Mouse (Mus musculus) neural tube, embryonic 12.5 days (tissue): ENCODE measurements at regions not wholly inside any gene's neighbourhood (a gene's known extent, or its start where the extent isn't known, plus 50 kb on each side); places are given as distances from the start of the nearest gene placed in this dataset.

Source experiments
- ATAC-seq: fragments of 200-750 bp; cut with Nextera tagmentation; 2 replicates; pipeline ENCODE4 v1.8.0; 2017; ENCODE audit warnings: low read depth, mild to moderate bottlenecking, moderate TSS enrichment, moderate library complexity; ENCODE audit not compliant: low FRiP score
- H3K27ac ChIP-seq: fragments of 300-500 bp; sonication (generic); 2 replicates; pipeline ENCODE4 v1.5.1; 2016
- H3K27me3 ChIP-seq: fragments of 300-500 bp; sonication (generic); replicated peaks from 2 replicates; pipeline ENCODE4 v1.6.1; 2016; ENCODE audit warnings: mild to moderate bottlenecking
- H3K36me3 ChIP-seq: fragments of 300-500 bp; sonication (generic); 2 replicates; pipeline ENCODE4 v1.6.1; 2016; ENCODE audit warnings: mild to moderate bottlenecking
- H3K4me1 ChIP-seq: fragments of 300-500 bp; sonication (generic); 2 replicates; pipeline ENCODE4 v1.6.1; 2016
- H3K4me2 ChIP-seq: fragments of 300-500 bp; sonication (generic); replicated peaks from 2 replicates; pipeline ENCODE4 v1.6.1; 2016; ENCODE audit warnings: mild to moderate bottlenecking
- H3K4me3 ChIP-seq: fragments of 300-500 bp; sonication (generic); 2 replicates; pipeline ENCODE4 v1.5.1; 2016
- H3K9ac ChIP-seq: fragments of 300-500 bp; sonication (generic); 2 replicates; pipeline ENCODE4 v1.6.1; 2016; ENCODE audit warnings: mild to moderate bottlenecking
- H3K9me3 ChIP-seq: fragments of 300-500 bp; sonication (generic); 2 replicates; pipeline ENCODE4 v1.6.1; 2016; ENCODE audit warnings: mild to moderate bottlenecking
- WGBS: fragments of 180-500 bp; shearing (Covaris S2); methylation state at CpG from one replicate; pipeline ENCODE4 v1.1.7; 2016; 5-methylcytosine and 5-hydroxymethylcytosine counted together

DNA sequence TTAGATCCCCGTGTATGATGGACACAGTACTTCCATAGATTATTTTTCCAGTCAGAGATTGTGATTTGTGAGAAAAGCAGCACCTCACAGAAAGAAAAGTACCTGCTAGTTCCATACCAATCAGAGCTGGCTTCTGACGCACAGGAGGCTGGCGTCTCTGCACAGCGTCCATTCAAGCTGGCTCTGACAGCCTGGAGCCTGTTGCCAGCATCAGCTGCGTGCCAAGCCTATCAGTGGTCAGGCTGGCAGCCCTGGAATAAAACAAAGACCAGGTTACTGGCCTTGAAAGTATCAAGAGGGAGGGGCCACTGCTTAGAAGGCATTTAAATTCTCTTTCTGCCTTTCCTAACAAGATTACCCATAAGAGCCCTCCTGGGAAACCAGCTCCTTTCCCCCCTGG lies 239.3 kb downstream of the Efnb2 start:
- 88% methylated on average over 5 of the region's 5 CpGs for WGBS
- H3K27ac ChIP-seq: no peak overlapping the region
- no peak overlapping the region for H3K9ac ChIP-seq

DNA sequence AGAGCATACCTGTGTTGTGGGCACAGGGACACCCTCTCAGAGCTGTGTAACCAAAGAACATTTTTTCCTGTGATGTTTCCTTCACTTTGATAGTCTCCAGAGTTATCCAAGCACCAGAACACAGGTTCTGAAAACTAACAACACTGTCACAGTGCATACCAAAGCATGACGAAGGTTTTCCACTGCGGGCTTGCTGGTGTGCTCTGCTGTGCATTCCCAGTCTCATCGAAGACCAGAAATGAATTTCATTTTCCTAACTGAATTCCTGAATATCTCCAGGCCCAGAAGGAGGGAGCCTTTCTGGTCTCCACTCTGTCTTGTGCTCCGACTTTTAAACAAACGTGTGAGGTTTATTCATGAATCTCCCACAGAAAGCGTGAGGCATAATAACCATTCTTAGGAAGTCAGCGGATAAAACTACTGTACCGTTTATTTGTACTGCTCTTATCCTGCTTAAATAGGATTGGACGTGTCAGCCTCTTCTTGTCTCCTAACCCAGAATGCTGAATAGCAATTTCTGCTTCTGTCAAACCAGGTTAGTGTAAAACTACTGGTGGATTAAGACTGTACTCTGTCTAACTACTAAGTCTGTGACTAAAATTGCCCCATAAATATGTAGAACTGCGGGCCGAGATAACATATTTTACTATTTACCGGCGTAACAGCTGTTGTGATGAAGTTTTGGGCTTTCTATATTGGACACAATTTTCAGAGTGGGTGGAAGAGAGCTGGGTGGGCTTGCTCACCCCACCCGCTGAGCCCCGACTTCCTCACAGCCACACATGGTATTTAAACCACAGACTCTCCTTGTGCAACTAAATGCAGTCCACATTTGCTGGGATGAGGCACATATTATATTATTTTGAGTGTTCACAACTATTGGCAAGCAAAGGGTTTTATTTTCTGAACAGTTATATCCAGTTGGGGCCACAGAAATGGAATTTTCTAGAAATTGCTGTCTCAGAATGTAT lies 241.4 kb downstream of the Efnb2 start:
- Histone ChIP-seq H3K9me3 (no peaks in the 10 kb centered on the region), H3K4me2 (no peak overlapping the region), H3K9ac (no peak overlapping the region), H3K27me3 (no peaks in the 10 kb centered on the region), H3K36me3 (no peaks in the 10 kb centered on the region), H3K4me3 (no peak overlapping the region), H3K4me1 (no peaks in the 10 kb centered on the region), H3K27ac (no peak overlapping the region)
- no peak for ATAC-seq
- 85% methylated on average over 15 of the region's 15 CpGs for WGBS

More for the DNA sequence above, 239.3 kb downstream of the Efnb2 start:
- no peak overlapping the region for H3K4me2 ChIP-seq
- no peak for ATAC-seq
- no peaks in the 10 kb centered on the region for H3K4me1 ChIP-seq
- H3K9me3 ChIP-seq: no peaks in the 10 kb centered on the region
- H3K36me3 ChIP-seq: no peaks in the 10 kb centered on the region
- no peak overlapping the region for H3K4me3 ChIP-seq
- H3K27me3 ChIP-seq: no peaks in the 10 kb centered on the region

DNA sequence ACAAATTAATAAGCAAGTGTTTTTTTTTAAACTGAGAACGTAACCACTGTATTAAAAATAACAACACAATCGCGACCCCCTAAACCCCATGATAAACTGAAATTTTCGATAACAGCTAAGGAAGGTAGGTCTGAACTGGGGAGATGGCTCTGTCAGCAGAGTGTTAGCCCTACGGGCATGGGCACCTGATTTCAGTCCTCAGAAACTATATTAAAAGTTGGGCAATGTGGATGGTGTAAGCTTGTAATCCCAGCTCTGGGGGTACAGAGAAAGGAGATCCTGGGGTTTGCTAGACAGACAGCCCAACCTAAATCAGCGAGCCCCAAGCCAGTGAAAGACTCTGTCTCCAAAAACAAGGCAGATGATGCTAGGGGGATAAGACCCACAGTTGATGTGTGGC lies 242.1 kb downstream of the Efnb2 start:
- WGBS: 95% methylated on average over 6 of the region's 6 CpGs
- H3K4me1 ChIP-seq: no peaks in the 10 kb centered on the region

DNA sequence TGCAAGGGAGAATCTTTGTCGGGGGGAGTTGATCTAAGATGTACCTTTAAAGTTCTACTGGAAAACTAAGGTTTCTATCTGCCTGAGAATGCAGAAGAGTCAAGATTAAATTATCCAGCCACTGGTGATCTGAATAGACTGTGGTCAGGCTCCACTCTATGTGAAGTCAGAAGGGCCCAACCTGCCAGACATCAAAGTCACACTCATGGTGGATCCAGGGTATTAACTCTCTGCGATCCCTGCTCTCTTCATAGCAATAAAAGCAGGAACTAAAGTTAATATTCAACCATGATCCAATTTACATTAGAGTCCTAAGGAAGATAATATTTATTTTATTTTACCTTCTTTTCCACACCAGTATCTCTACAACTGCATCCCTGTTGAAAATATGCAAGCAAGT lies 242.5 kb downstream of the Efnb2 start:
- WGBS: 90% methylated on average over 2 of the region's 2 CpGs
- Histone ChIP-seq H3K36me3 (no peaks in the 10 kb centered on the region), H3K27ac (no peak overlapping the region)

More for the DNA sequence above, 242.1 kb downstream of the Efnb2 start:
- H3K9ac ChIP-seq: no peak overlapping the region
- H3K9me3 ChIP-seq: no peaks in the 10 kb centered on the region
- no peak overlapping the region for H3K27ac ChIP-seq
- no peak overlapping the region for H3K4me3 ChIP-seq
- H3K27me3 ChIP-seq: no peaks in the 10 kb centered on the region
- no peak overlapping the region for H3K4me2 ChIP-seq
- no peaks in the 10 kb centered on the region for H3K36me3 ChIP-seq
- no peak for ATAC-seq

DNA sequence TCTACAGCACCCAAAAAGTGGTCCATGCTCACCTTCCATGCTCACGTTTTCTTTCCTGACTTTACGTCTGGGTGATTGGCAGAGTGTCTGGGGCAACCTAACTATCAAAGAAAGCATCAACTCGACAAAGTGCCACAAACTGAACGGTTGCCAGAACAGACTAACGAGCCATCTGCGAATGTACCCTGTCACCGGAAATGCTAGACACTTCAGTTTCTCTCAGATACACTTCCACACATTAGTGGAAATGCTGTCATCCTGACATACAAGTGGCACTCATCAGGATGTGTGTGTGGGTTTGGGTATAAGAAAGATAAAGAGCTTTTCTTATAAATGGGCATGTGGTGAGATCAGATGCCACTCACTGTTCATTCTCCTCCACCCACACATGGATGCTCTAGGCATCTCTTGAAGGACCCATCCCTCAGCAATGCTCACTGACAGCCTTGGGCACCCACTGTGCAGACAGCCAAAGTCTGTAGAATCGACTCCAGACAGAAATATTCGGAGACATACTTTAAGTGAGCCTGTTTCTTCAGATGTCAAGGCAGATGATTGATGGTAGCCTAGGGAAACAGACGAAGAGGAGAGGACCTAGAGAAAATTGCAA lies 244.8 kb downstream of the Efnb2 start:
- H3K4me2 ChIP-seq: no peak overlapping the region
- WGBS: 81% methylated on average over 10 of the region's 10 CpGs
- no peaks in the 10 kb centered on the region for H3K9me3 ChIP-seq
- H3K9ac ChIP-seq: no peak overlapping the region
- H3K4me3 ChIP-seq: no peak overlapping the region
- H3K36me3 ChIP-seq: no peaks in the 10 kb centered on the region
- H3K27me3 ChIP-seq: no peaks in the 10 kb centered on the region
- ATAC-seq: no peak
- no peak overlapping the region for H3K27ac ChIP-seq
- no peaks in the 10 kb centered on the region for H3K4me1 ChIP-seq

More for the DNA sequence above, 242.5 kb downstream of the Efnb2 start:
- no peaks in the 10 kb centered on the region for H3K9me3 ChIP-seq
- H3K4me1 ChIP-seq: no peaks in the 10 kb centered on the region
- no peaks in the 10 kb centered on the region for H3K27me3 ChIP-seq
- H3K4me2 ChIP-seq: no peak overlapping the region
- H3K9ac ChIP-seq: no peak overlapping the region
- no peak overlapping the region for H3K4me3 ChIP-seq
- ATAC-seq: no peak

DNA sequence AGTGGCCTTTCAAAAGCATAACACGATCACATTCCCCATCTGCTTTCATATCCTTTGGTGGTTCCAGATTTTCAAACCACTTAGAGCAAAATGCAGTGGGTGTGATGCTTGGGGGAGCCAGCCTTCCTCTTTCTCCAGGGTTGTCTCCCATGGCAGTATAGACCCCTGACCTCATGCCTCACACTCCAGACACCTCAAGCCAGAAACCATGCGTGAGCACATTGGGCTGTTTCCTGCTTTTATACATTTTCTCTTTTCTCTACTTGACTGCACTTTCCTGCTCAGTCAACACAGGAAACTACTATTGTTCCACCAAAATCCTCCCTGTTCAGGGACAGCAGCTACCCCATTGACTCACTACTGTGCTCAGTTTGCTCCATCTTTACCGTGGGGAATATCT lies 253.7 kb downstream of the Efnb2 start:
- Histone ChIP-seq H3K4me3 (no peak overlapping the region), H3K36me3 (no peaks in the 10 kb centered on the region), H3K9me3 (peaks cover 7% of the 10 kb centered on the region; the same call in 1 of the 2 replicates), H3K4me1 (no peaks in the 10 kb centered on the region), H3K27ac (no peak overlapping the region), H3K9ac (no peak overlapping the region), H3K27me3 (no peaks in the 10 kb centered on the region), H3K4me2 (no peak overlapping the region)
- ATAC-seq: no peak
- 88% methylated on average over 3 of the region's 3 CpGs for WGBS

DNA sequence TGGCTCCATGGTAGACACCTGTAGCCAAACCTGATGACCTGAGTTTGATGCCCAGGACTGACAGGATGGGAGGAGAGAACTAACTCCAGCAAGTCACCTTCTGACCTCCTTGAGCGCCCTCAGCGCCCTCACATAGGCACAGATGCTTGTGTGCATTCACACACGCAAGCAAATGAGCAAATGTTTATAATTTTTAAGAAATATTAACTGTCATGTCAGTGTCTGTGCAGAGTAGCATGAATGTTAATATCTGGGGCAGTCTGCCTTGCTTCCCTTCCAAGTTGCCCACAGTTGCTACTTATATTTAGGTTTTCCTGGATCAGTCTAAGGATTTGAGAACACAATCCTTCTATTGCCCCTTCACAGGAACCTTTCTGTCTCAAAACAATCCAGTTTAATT lies 257.6 kb downstream of the Efnb2 start:
- Histone ChIP-seq H3K27ac (no peak overlapping the region), H3K36me3 (no peaks in the 10 kb centered on the region), H3K27me3 (no peaks in the 10 kb centered on the region), H3K9ac (no peak overlapping the region), H3K9me3 (peaks cover 2% of the 10 kb centered on the region; the same call in 1 of the 2 replicates), H3K4me1 (no peaks in the 10 kb centered on the region), H3K4me3 (no peak overlapping the region), H3K4me2 (no peak overlapping the region)
- WGBS: 89% methylated on average over 3 of the region's 3 CpGs
- no peak for ATAC-seq

DNA sequence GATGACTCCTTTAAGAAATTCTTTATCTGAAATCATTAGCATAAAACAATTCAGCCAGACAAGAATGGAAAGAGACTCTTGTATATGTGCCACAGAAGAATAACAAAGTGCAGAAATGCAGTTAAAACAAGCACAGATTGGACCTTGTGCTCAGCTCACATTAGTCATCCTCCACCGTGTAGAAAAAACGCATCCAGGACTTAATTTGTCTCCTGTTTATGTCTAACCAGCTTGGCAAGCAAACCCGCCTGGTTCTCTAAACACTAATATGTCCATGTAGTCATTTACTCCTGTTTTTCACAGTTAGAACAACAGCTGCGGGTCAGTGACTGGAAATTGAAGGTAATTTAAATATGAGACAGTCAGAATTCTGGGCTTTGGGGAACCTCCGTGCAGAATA lies 268.7 kb downstream of the Efnb2 start:
- H3K9me3 ChIP-seq: no peaks in the 10 kb centered on the region
- H3K27ac ChIP-seq: no peak overlapping the region
- H3K4me1 ChIP-seq: no peaks in the 10 kb centered on the region
- H3K9ac ChIP-seq: no peak overlapping the region
- ATAC-seq: no peak
- no peak overlapping the region for H3K4me2 ChIP-seq
- H3K4me3 ChIP-seq: no peak overlapping the region
- no peaks in the 10 kb centered on the region for H3K36me3 ChIP-seq
- 82% methylated on average over 5 of the region's 5 CpGs for WGBS
- H3K27me3 ChIP-seq: no peaks in the 10 kb centered on the region

DNA sequence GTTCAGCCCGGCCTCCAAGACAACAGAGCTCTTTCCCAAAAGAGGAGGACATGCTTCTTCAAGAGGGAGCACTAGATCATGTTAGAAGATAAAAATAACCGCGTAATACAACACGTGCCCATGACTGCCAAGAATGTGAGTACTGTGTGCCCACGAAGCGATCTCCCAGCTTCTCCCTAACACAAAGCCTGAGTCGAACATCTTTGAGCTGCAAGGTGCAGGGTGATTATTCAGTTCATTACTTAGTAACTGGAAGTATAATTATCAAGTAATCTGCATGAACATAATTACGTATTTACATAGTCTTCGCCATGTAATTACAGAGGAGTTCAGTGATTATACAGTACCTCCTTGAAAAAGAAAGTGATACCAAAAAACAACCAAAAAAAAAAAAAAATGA lies 269.7 kb downstream of the Efnb2 start:
- Histone ChIP-seq H3K4me1 (no peaks in the 10 kb centered on the region), H3K4me3 (no peak overlapping the region), H3K9ac (no peak overlapping the region), H3K36me3 (no peaks in the 10 kb centered on the region), H3K9me3 (no peaks in the 10 kb centered on the region), H3K4me2 (no peak overlapping the region), H3K27ac (no peak overlapping the region), H3K27me3 (no peaks in the 10 kb centered on the region)
- WGBS: 90% methylated on average over 9 of the region's 9 CpGs
- ATAC-seq: no peak

DNA sequence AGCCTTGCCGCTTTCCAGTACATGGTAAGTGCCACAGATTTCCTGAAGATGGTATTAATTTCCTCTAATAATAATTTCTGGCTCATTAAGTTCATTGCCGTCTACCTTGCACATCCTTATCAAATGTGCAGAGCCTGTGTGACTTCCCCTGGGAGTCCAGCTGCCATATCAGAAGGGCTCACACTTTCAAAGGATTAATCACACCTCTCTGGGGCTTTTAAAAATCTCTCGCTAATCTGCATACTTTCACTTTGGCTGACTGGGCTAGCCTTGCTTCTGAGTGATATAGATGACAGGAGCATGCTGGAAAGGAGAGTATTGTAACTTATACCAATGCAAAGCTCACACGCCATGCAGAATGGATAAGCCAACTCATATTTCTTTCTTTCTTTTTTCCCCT lies 282.8 kb downstream of the Efnb2 start:
- no peaks in the 10 kb centered on the region for H3K9me3 ChIP-seq
- H3K9ac ChIP-seq: no peak overlapping the region
- H3K4me3 ChIP-seq: no peak overlapping the region
- WGBS: 71% methylated on average over 4 of the region's 4 CpGs
- H3K36me3 ChIP-seq: no peaks in the 10 kb centered on the region
- ATAC-seq: no peak
- H3K27me3 ChIP-seq: no peaks in the 10 kb centered on the region
- H3K27ac ChIP-seq: no peak overlapping the region
- H3K4me1 ChIP-seq: no peaks in the 10 kb centered on the region
- H3K4me2 ChIP-seq: no peak overlapping the region

DNA sequence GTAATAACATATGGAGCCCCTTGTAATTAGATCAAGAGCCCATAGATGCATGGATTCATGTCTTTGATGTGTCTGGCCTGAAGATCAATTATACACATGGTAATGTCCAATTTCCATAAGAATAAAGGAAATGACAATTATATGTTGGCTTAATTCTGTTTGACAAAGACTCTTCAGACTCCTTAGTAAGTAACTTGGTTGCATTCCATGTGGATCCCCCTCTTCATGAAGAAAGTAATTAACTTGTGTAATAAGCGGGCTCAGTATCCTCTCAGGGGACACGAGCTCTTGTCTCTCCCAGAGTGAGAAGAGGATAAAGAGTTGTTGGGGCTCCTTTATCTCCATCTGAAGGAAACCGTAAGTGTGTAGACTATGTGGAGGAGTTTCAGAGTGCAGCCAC lies 284.3 kb downstream of the Efnb2 start:
- Histone ChIP-seq H3K27me3 (no peaks in the 10 kb centered on the region), H3K4me1 (no peaks in the 10 kb centered on the region), H3K27ac (no peak overlapping the region), H3K4me3 (no peak overlapping the region), H3K9ac (no peak overlapping the region), H3K9me3 (no peaks in the 10 kb centered on the region), H3K4me2 (no peak overlapping the region), H3K36me3 (no peaks in the 10 kb centered on the region)
- WGBS: 81% methylated on average over 3 of the region's 3 CpGs
- ATAC-seq: no peak

DNA sequence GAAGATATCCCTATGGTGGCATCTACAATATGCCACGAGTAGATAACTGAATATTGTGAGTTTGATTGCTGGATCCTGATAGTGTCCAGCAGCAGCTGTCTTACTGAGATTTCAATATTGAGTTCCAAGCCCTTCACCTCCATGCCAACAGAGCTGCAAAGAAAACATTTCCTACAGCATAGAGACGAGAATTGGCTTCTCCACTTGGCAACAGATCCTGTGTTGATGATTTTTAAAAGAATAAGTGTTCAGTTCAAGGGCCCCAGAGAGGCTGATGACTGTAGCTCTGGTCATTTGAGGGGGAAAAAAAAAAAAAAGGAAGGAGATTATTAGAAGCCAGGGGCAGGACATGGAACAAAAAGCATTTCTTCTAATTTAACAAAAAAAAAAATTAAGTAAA lies 284.7 kb downstream of the Efnb2 start:
- WGBS: 81% methylated on average over 2 of the region's 2 CpGs
- no peaks in the 10 kb centered on the region for H3K27me3 ChIP-seq
- no peak overlapping the region for H3K4me2 ChIP-seq
- H3K9me3 ChIP-seq: no peaks in the 10 kb centered on the region
- no peak overlapping the region for H3K9ac ChIP-seq
- no peak for ATAC-seq
- no peak overlapping the region for H3K4me3 ChIP-seq
- no peak overlapping the region for H3K27ac ChIP-seq
- H3K36me3 ChIP-seq: no peaks in the 10 kb centered on the region
- no peaks in the 10 kb centered on the region for H3K4me1 ChIP-seq
